Mouse (Mus musculus) ZHBTc4 (cell line): ENCODE results near the gene Tmem150a.

Experiments used
- DNase-seq: peaks from one replicate; pipeline ENCODE4 v3.0.0-alpha.2; 2011; ENCODE audit warnings: low read depth, low spot score

Tmem150a gene

GRCm38 (mm10) chr6:72374206-72374605, 19.0 kb downstream of the Tmem150a start:
- DNase-seq, result no peak

GRCm38 (mm10) chr6:72374820-72375563, 19.7 kb downstream of the Tmem150a start:
- no peak for DNase-seq

- no peak for DNase-seq
Measured at GRCm38 (mm10) chr6:72378510-72379234, 23.4 kb downstream of the Tmem150a start.

- no peak for DNase-seq
Measured at GRCm38 (mm10) chr6:72379377-72380130, 24.3 kb downstream of the Tmem150a start.

- peak; percentile 55 for DNase-seq
Measured at GRCm38 (mm10) chr6:72380131-72380770, 25.0 kb downstream of the Tmem150a start, which contains the start of gene Vamp5. TSS of gene Vamp5 (minus strand) at chr6:72380468.

- no peak for DNase-seq
Measured at GRCm38 (mm10) chr6:72382494-72382893, 27.2 kb downstream of the Tmem150a start.

- no peak for DNase-seq
Measured at GRCm38 (mm10) chr6:72383142-72383820, 28.0 kb downstream of the Tmem150a start.

GRCm38 (mm10) chr6:72383952-72384351, 28.7 kb downstream of the Tmem150a start:
- DNase-seq, result no peak

- no peak for DNase-seq
Measured at GRCm38 (mm10) chr6:72385258-72385657, 30.0 kb downstream of the Tmem150a start.

GRCm38 (mm10) chr6:72386561-72386960, 31.3 kb downstream of the Tmem150a start:
- no peak for DNase-seq

- no peak for DNase-seq
Measured at GRCm38 (mm10) chr6:72387816-72388215, 32.6 kb downstream of the Tmem150a start.

- no peak for DNase-seq
Measured at GRCm38 (mm10) chr6:72388266-72388665, 33.0 kb downstream of the Tmem150a start.

GRCm38 (mm10) chr6:72388791-72389329, 33.6 kb downstream of the Tmem150a start:
- no peak for DNase-seq

GRCm38 (mm10) chr6:72389471-72389940, 34.3 kb downstream of the Tmem150a start:
- peak; percentile 35 for DNase-seq

GRCm38 (mm10) chr6:72389941-72390771, 34.9 kb downstream of the Tmem150a start, which contains the start of gene Vamp8:
TSS of gene Vamp8 (minus strand) at chr6:72390703.
- DNase-seq, result peak; percentile 82

- no peak for DNase-seq
Measured at GRCm38 (mm10) chr6:72390795-72391521, 35.7 kb downstream of the Tmem150a start.

- DNase-seq, result peak; percentile 67
Measured at GRCm38 (mm10) chr6:72392341-72392740, 37.1 kb downstream of the Tmem150a start.

GRCm38 (mm10) chr6:72396837-72397251, 41.6 kb downstream of the Tmem150a start:
- no peak for DNase-seq

GRCm38 (mm10) chr6:72399967-72400366, 44.7 kb downstream of the Tmem150a start:
- no peak for DNase-seq
